Mouse (Mus musculus): ENCODE measurements around the gene Flot2. TPM values are rescaled to one million over a fixed set of nuclear protein-coding genes. Genes with fewer than 3 reads are reported as not detected.
"Not testable (repeated sequence)": the region's sequence is repeated elsewhere in the genome, so short reads cannot be mapped to it uniquely, and the experiment has no call there.

Flot2 gene
- polyA plus RNA-seq, 1 experiment from 2014 or later: 31.7 TPM

- Histone ChIP-seq H3K4me2 (peak overlapping the region; percentile 97), H3K27ac (peak overlapping the region; percentile 46), H3K36me3 (peaks cover 57% of the 10 kb centered on the region), H3K4me3 (peak overlapping the region; percentile 80), H3K9me3 (replicated peaks) (no peaks in the 10 kb centered on the region), H3K4me1 (peaks cover 82% of the 10 kb centered on the region), H3K9ac (peak overlapping the region; percentile 89; the same call in 1 of the 2 replicates), H3K27me3 (replicated peaks) (no peaks in the 10 kb centered on the region)
- WGBS (ENCODE audit: insufficient replicate concordance): 91% methylated on average over 23 of the region's 23 CpGs
- no peak for ATAC-seq
Observed at GRCm38 (mm10) chr11:78033931-78034617, 3.7 kb upstream of the Flot2 start.

- 82% methylated on average over 10 of the region's 10 CpGs for WGBS (ENCODE audit: insufficient replicate concordance)
- H3K9me3 ChIP-seq (replicated peaks): no peaks in the 10 kb centered on the region
- no peak for ATAC-seq
- peaks cover 69% of the 10 kb centered on the region for H3K36me3 ChIP-seq
- no peaks in the 10 kb centered on the region for H3K27me3 ChIP-seq (replicated peaks)
- peak overlapping the region; percentile 78; the same call in 1 of the 2 replicates for H3K4me3 ChIP-seq
- H3K4me2 ChIP-seq: peak overlapping the region; percentile 95
- peaks cover 73% of the 10 kb centered on the region for H3K4me1 ChIP-seq
- H3K9ac ChIP-seq: peak overlapping the region; percentile 86; the same call in 1 of the 2 replicates
- peak overlapping the region; percentile 90 for H3K27ac ChIP-seq
Observed at GRCm38 (mm10) chr11:78036791-78037190, 940 bp upstream of the Flot2 start.

- H3K27me3 ChIP-seq (replicated peaks): no peaks in the 10 kb centered on the region
- peaks cover 56% of the 10 kb centered on the region for H3K36me3 ChIP-seq
- no peak for ATAC-seq
- H3K4me1 ChIP-seq: peaks cover 48% of the 10 kb centered on the region
- no peak overlapping the region for H3K4me2 ChIP-seq
- WGBS (ENCODE audit: insufficient replicate concordance): 46% methylated on average over 2 of the region's 2 CpGs
- no peak overlapping the region for H3K4me3 ChIP-seq
- H3K9ac ChIP-seq: no peak overlapping the region
- 0 out of 2 replicates have a peak, but pooled peaks cover 6% of the 10 kb centered on the region for H3K9me3 ChIP-seq (replicated peaks)
- H3K27ac ChIP-seq: no peak overlapping the region
Observed at GRCm38 (mm10) chr11:78040878-78041277, 3.1 kb downstream of the Flot2 start.

- WGBS (ENCODE audit: insufficient replicate concordance): 82% methylated on average over 4 of the region's 4 CpGs
- not testable (repeated sequence) for H3K27me3 ChIP-seq (replicated peaks); H3K9ac ChIP-seq; H3K9me3 ChIP-seq (replicated peaks); H3K4me2 ChIP-seq; H3K4me3 ChIP-seq; ATAC-seq; H3K27ac ChIP-seq
- peaks cover 36% of the 10 kb centered on the region for H3K4me1 ChIP-seq
- peaks cover 50% of the 10 kb centered on the region for H3K36me3 ChIP-seq
Observed at GRCm38 (mm10) chr11:78042290-78042870, 4.6 kb downstream of the Flot2 start.

GRCm38 (mm10) chr11:78044758-78045251 is 7.1 kb downstream of the Flot2 start:
- Histone ChIP-seq H3K36me3 (peaks cover 46% of the 10 kb centered on the region), H3K4me2 (no peak overlapping the region), H3K9me3 (replicated peaks) (0 out of 2 replicates have a peak, but pooled peaks cover 6% of the 10 kb centered on the region), H3K27ac (no peak overlapping the region), H3K27me3 (replicated peaks) (no peaks in the 10 kb centered on the region), H3K4me3 (no peak overlapping the region), H3K9ac (no peak overlapping the region), H3K4me1 (peaks cover 13% of the 10 kb centered on the region)
- 76% methylated on average over 5 of the region's 5 CpGs for WGBS (ENCODE audit: insufficient replicate concordance)
- no peak for ATAC-seq

GRCm38 (mm10) chr11:78048637-78049036 is 10.9 kb downstream of the Flot2 start:
- not testable (repeated sequence) for H3K27me3 ChIP-seq (replicated peaks); H3K27ac ChIP-seq; H3K9ac ChIP-seq; H3K4me3 ChIP-seq; H3K9me3 ChIP-seq (replicated peaks); ATAC-seq; H3K4me2 ChIP-seq
- peaks cover 23% of the 10 kb centered on the region for H3K4me1 ChIP-seq
- H3K36me3 ChIP-seq: peaks cover 33% of the 10 kb centered on the region
- 84% methylated on average over 3 of the region's 4 CpGs for WGBS (ENCODE audit: insufficient replicate concordance)

GRCm38 (mm10) chr11:78053078-78053477 is 15.3 kb downstream of the Flot2 start:
- peaks cover 29% of the 10 kb centered on the region for H3K4me1 ChIP-seq
- H3K27ac ChIP-seq: peak overlapping the region; percentile 57
- peak overlapping the region; percentile 21 for H3K4me2 ChIP-seq
- 59% methylated on average over 8 of the region's 8 CpGs for WGBS (ENCODE audit: insufficient replicate concordance)
- H3K4me3 ChIP-seq: no peak overlapping the region
- ATAC-seq: peak; percentile 90
- no peaks in the 10 kb centered on the region for H3K9me3 ChIP-seq (replicated peaks)
- H3K9ac ChIP-seq: peak overlapping the region; percentile 40
- H3K27me3 ChIP-seq (replicated peaks): no peaks in the 10 kb centered on the region
- H3K36me3 ChIP-seq: peaks cover 66% of the 10 kb centered on the region

- no peak for ATAC-seq
- H3K4me3 ChIP-seq: no peak overlapping the region
- H3K27ac ChIP-seq: no peak overlapping the region
- H3K4me1 ChIP-seq: peaks cover 56% of the 10 kb centered on the region
- WGBS (ENCODE audit: insufficient replicate concordance): 87% methylated on average over 8 of the region's 8 CpGs
- H3K36me3 ChIP-seq: peaks cover 66% of the 10 kb centered on the region
- H3K4me2 ChIP-seq: no peak overlapping the region
- no peaks in the 10 kb centered on the region for H3K27me3 ChIP-seq (replicated peaks)
- no peaks in the 10 kb centered on the region for H3K9me3 ChIP-seq (replicated peaks)
- H3K9ac ChIP-seq: no peak overlapping the region
Observed at GRCm38 (mm10) chr11:78056946-78057345, 19.2 kb downstream of the Flot2 start.

GRCm38 (mm10) chr11:78059833-78060757 is 22.4 kb downstream of the Flot2 start:
- Histone ChIP-seq H3K4me3 (no peak overlapping the region), H3K9ac (peak overlapping the region; percentile 47), H3K9me3 (replicated peaks) (no peaks in the 10 kb centered on the region), H3K4me2 (peak overlapping the region; percentile 41), H3K36me3 (peaks cover 50% of the 10 kb centered on the region), H3K4me1 (peaks cover 60% of the 10 kb centered on the region), H3K27ac (peak overlapping the region; percentile 84), H3K27me3 (replicated peaks) (no peaks in the 10 kb centered on the region)
- ATAC-seq: peak; percentile 85
- 46% methylated on average over 9 of the region's 9 CpGs for WGBS (ENCODE audit: insufficient replicate concordance)

- no peak overlapping the region for H3K4me3 ChIP-seq
- WGBS (ENCODE audit: insufficient replicate concordance): 77% methylated on average over 1 of the region's 1 CpGs
- no peak for ATAC-seq
- H3K27ac ChIP-seq: peak overlapping the region; percentile 100
- H3K36me3 ChIP-seq: peaks cover 25% of the 10 kb centered on the region
- H3K27me3 ChIP-seq (replicated peaks): no peaks in the 10 kb centered on the region
- H3K4me2 ChIP-seq: no peak overlapping the region
- no peaks in the 10 kb centered on the region for H3K9me3 ChIP-seq (replicated peaks)
- H3K9ac ChIP-seq: peak overlapping the region; percentile 49
- H3K4me1 ChIP-seq: peaks cover 84% of the 10 kb centered on the region
Observed at GRCm38 (mm10) chr11:78062563-78062962, 24.8 kb downstream of the Flot2 start.

GRCm38 (mm10) chr11:78065906-78066305 is 28.2 kb downstream of the Flot2 start:
- peak overlapping the region; percentile 50 for H3K4me2 ChIP-seq
- peaks cover 98% of the 10 kb centered on the region for H3K4me1 ChIP-seq
- peak; percentile 83 for ATAC-seq
- no peaks in the 10 kb centered on the region for H3K27me3 ChIP-seq (replicated peaks)
- no peak overlapping the region for H3K4me3 ChIP-seq
- H3K9me3 ChIP-seq (replicated peaks): no peaks in the 10 kb centered on the region
- peaks cover 3% of the 10 kb centered on the region; the same call in 1 of the 2 replicates for H3K36me3 ChIP-seq
- WGBS (ENCODE audit: insufficient replicate concordance): 12% methylated on average over 2 of the region's 2 CpGs
- peak overlapping the region; percentile 100 for H3K27ac ChIP-seq
- peak overlapping the region; percentile 81 for H3K9ac ChIP-seq

Data from liver, embryonic 12.5 days (tissue).